Mouse (Mus musculus): ENCODE data around the gene Chid1. TPM values are rescaled to one million over a fixed set of nuclear protein-coding genes. Genes with fewer than 3 reads are reported as not detected.

The Chid1 gene
- polyA plus RNA-seq, 1 experiment = not detected

- no peak for TF ChIP-seq CTCF (IDR thresholded peaks at IDR 0.05; ENCODE audit: insufficient read depth, low read depth, low read length)
- no peak for TF ChIP-seq POLR2A (IDR thresholded peaks at IDR 0.05; ENCODE audit: insufficient read depth, low read depth, low read length)
- H3K27ac ChIP-seq (ENCODE audit: insufficient read depth, low read depth, low read length) = no peak overlapping the region
These were observed 80.4 kb downstream of the Chid1 start for GRCm38 (mm10) chr7:141459301-141459711.

GRCm38 (mm10) chr7:141458661-141459060, 81.0 kb downstream of the Chid1 start:
- TF ChIP-seq CTCF (IDR thresholded peaks at IDR 0.05; ENCODE audit: insufficient read depth, low read depth, low read length) (no peak), POLR2A (IDR thresholded peaks at IDR 0.05; ENCODE audit: insufficient read depth, low read depth, low read length) (no peak)
- WGBS = 93% methylated on average over 11 of the region's 11 CpGs
- H3K27ac ChIP-seq (ENCODE audit: insufficient read depth, low read depth, low read length) = no peak overlapping the region
- peaks cover 26% of the 10 kb centered on the region for H3K4me1 ChIP-seq (ENCODE audit: control insufficient read depth, insufficient read depth, low read length)
- H3K4me3 ChIP-seq (ENCODE audit: insufficient read depth, low read depth, low read length) = no peak overlapping the region

More at GRCm38 (mm10) chr7:141459301-141459711, 80.4 kb downstream of the Chid1 start:
- Histone ChIP-seq H3K4me3 (ENCODE audit: insufficient read depth, low read depth, low read length) (no peak overlapping the region), H3K4me1 (ENCODE audit: control insufficient read depth, insufficient read depth, low read length) (peaks cover 25% of the 10 kb centered on the region)
- 90% methylated on average over 17 of the region's 17 CpGs for WGBS

DNA sequence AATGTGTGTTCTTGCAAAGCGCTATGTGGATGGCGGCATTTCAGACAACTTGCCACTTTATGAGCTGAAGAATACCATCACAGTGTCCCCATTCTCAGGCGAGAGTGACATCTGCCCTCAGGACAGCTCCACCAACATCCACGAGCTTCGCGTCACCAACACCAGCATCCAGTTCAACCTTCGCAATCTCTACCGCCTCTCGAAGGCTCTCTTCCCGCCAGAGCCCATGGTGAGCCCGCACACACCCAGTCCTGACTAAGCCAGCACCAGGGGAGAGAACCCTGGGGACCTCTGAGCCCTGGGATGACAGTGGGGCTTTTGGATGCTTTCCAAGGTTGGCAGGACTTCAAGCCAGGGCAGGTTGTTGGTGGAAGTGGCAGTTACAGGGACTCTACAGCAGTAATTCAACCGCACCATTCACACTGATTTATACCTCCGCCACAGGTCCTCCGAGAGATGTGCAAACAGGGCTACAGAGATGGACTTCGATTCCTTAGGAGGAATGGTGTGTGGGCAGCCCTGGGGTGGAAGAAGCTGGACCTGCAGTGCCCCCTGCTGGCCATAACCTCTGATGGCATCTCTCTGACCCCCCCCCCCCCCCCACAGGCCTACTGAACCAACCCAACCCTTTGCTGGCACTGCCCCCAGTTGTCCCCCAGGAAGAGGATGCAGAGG, 81.5 kb downstream of the Chid1 start:
- WGBS = 89% methylated on average over 15 of the region's 15 CpGs
- H3K4me1 ChIP-seq (ENCODE audit: control insufficient read depth, insufficient read depth, low read length) = peaks cover 26% of the 10 kb centered on the region
- H3K4me3 ChIP-seq (ENCODE audit: insufficient read depth, low read depth, low read length) = no peak overlapping the region
- H3K27ac ChIP-seq (ENCODE audit: insufficient read depth, low read depth, low read length) = no peak overlapping the region
- TF ChIP-seq POLR2A (IDR thresholded peaks at IDR 0.05; ENCODE audit: insufficient read depth, low read depth, low read length) (no peak), CTCF (IDR thresholded peaks at IDR 0.05; ENCODE audit: insufficient read depth, low read depth, low read length) (peak; percentile 37; the same call in 1 of the 2 replicates)

DNA sequence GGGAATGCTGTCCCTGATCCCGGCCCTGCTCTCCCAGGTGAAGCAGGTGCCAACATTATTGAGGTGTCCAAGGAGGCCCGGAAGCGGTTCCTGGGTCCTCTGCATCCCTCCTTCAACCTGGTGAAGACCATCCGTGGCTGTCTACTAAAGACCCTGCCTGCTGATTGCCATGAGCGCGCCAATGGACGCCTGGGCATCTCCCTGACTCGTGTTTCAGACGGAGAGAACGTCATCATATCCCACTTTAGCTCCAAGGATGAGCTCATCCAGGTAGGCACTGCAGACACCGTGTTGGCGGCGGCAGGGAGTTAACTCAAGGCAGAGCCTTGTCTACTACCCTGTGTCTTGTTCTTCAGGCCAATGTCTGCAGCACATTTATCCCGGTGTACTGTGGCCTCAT, 82.4 kb downstream of the Chid1 start:
- no peak overlapping the region for H3K4me3 ChIP-seq (ENCODE audit: insufficient read depth, low read depth, low read length)
- WGBS = 94% methylated on average over 14 of the region's 14 CpGs
- peaks cover 26% of the 10 kb centered on the region for H3K4me1 ChIP-seq (ENCODE audit: control insufficient read depth, insufficient read depth, low read length)
- no peak for TF ChIP-seq POLR2A (IDR thresholded peaks at IDR 0.05; ENCODE audit: insufficient read depth, low read depth, low read length)
- TF ChIP-seq CTCF (IDR thresholded peaks at IDR 0.05; ENCODE audit: insufficient read depth, low read depth, low read length) = no peak
- no peak overlapping the region for H3K27ac ChIP-seq (ENCODE audit: insufficient read depth, low read depth, low read length)

- H3K4me1 ChIP-seq (ENCODE audit: control insufficient read depth, insufficient read depth, low read length) = peaks cover 22% of the 10 kb centered on the region
- no peak overlapping the region for H3K4me3 ChIP-seq (ENCODE audit: insufficient read depth, low read depth, low read length)
- H3K27ac ChIP-seq (ENCODE audit: insufficient read depth, low read depth, low read length) = no peak overlapping the region
- TF ChIP-seq POLR2A (IDR thresholded peaks at IDR 0.05; ENCODE audit: insufficient read depth, low read depth, low read length) (no peak), CTCF (IDR thresholded peaks at IDR 0.05; ENCODE audit: insufficient read depth, low read depth, low read length) (no peak)
- WGBS = 79% methylated on average over 6 of the region's 6 CpGs
These were observed 82.9 kb downstream of the Chid1 start for GRCm38 (mm10) chr7:141456739-141457138.

DNA sequence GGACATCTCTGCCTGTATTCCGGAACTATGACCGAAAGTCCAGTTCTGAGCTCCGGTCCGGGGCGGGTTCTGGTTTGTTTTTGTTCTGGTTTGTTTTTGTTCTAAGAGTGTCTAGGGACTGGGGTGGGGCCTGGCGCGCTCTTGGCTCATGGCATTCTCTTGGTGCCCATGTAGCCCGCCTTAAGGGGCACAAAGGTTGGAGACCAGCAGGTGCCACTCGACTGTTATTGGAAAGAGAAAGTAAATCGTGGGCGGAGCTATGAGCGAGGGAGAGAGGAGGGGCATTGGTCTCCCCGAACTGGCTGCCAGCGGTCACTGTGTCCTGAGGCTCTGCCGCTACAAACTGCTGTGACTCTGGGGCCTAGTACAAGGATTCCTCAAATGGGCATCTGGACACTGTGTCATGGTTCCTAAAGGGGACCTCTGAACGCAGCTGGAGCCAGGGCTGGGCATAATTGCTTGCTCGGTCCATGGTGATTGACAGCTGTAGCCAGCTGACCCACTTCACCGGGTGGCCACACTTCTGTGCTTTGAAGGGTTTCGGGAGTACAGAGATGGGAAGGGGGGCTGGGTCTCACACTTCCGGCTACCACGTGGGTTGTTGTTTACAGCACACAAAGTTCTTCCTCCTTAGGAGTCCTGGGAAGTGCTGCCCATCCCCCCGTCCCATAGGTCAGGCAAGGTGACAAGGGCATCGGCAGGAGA, 83.9 kb downstream of the Chid1 start:
- Histone ChIP-seq H3K27ac (ENCODE audit: insufficient read depth, low read depth, low read length) (peak overlapping the region; percentile 24; the same call in 1 of the 2 replicates), H3K4me1 (ENCODE audit: control insufficient read depth, insufficient read depth, low read length) (peaks cover 19% of the 10 kb centered on the region), H3K4me3 (ENCODE audit: insufficient read depth, low read depth, low read length) (peak overlapping the region; percentile 78)
- TF ChIP-seq POLR2A (IDR thresholded peaks at IDR 0.05; ENCODE audit: insufficient read depth, low read depth, low read length) (no peak), CTCF (IDR thresholded peaks at IDR 0.05; ENCODE audit: insufficient read depth, low read depth, low read length) (no peak)
- 2% methylated on average over 23 of the region's 23 CpGs for WGBS

- TF ChIP-seq CTCF (IDR thresholded peaks at IDR 0.05; ENCODE audit: insufficient read depth, low read depth, low read length) = no peak
- TF ChIP-seq POLR2A (IDR thresholded peaks at IDR 0.05; ENCODE audit: insufficient read depth, low read depth, low read length) = peak; percentile 73
- Histone ChIP-seq H3K4me3 (ENCODE audit: insufficient read depth, low read depth, low read length) (peak within 1 kb of the TSS; percentile 78), H3K4me1 (ENCODE audit: control insufficient read depth, insufficient read depth, low read length) (peaks cover 19% of the 10 kb centered on the region), H3K27ac (ENCODE audit: insufficient read depth, low read depth, low read length) (peak within 1 kb of the TSS; percentile 24; the same call in 1 of the 2 replicates)
- 1% methylated on average over 45 of the region's 45 CpGs for WGBS
These were observed 84.6 kb downstream of the Chid1 start, which contains the start of gene Pnpla2 for GRCm38 (mm10) chr7:141454967-141455551. TSS of gene Pnpla2 (plus strand) at chr7:141455198.

- 72% methylated on average over 2 of the region's 2 CpGs for WGBS
- Histone ChIP-seq H3K4me1 (ENCODE audit: control insufficient read depth, insufficient read depth, low read length) (peaks cover 21% of the 10 kb centered on the region), H3K4me3 (ENCODE audit: insufficient read depth, low read depth, low read length) (no peak overlapping the region), H3K27ac (ENCODE audit: insufficient read depth, low read depth, low read length) (no peak overlapping the region)
- TF ChIP-seq POLR2A (IDR thresholded peaks at IDR 0.05; ENCODE audit: insufficient read depth, low read depth, low read length) (no peak), CTCF (IDR thresholded peaks at IDR 0.05; ENCODE audit: insufficient read depth, low read depth, low read length) (no peak)
These were observed 86.0 kb downstream of the Chid1 start for GRCm38 (mm10) chr7:141453636-141454035.

GRCm38 (mm10) chr7:141451928-141452327, 87.7 kb downstream of the Chid1 start:
- no peak overlapping the region for H3K4me3 ChIP-seq (ENCODE audit: insufficient read depth, low read depth, low read length)
- no peak overlapping the region for H3K27ac ChIP-seq (ENCODE audit: insufficient read depth, low read depth, low read length)
- TF ChIP-seq CTCF (IDR thresholded peaks at IDR 0.05; ENCODE audit: insufficient read depth, low read depth, low read length) = no peak
- TF ChIP-seq POLR2A (IDR thresholded peaks at IDR 0.05; ENCODE audit: insufficient read depth, low read depth, low read length) = no peak
- peaks cover 23% of the 10 kb centered on the region for H3K4me1 ChIP-seq (ENCODE audit: control insufficient read depth, insufficient read depth, low read length)
